Mouse (Mus musculus): ENCODE data around the gene Srebf1. TPM values are rescaled to one million over a fixed set of nuclear protein-coding genes. Genes with fewer than 3 reads are reported as not detected.

Srebf1 gene
- polyA plus RNA-seq, 1 experiment from 2014 or later, result 60.0 TPM

- WGBS, result 69% methylated on average over 6 of the region's 6 CpGs
- no peak for ATAC-seq (replicated peaks; ENCODE audit: low FRiP score)
- H3K4me1 ChIP-seq, result peaks cover 83% of the 10 kb centered on the region
Observed at GRCm38 (mm10) chr11:60213266-60213665, 9.1 kb downstream of the Srebf1 start.

GRCm38 (mm10) chr11:60211761-60212160 is 10.6 kb downstream of the Srebf1 start:
- Histone ChIP-seq H3K27ac (no peak overlapping the region), H3K4me2 (no peak overlapping the region), H3K9me3 (replicated peaks) (no peaks in the 10 kb centered on the region), H3K36me3 (peaks cover 3% of the 10 kb centered on the region), H3K9ac (no peak overlapping the region), H3K4me3 (replicated peaks) (no peak overlapping the region), H3K27me3 (no peaks in the 10 kb centered on the region), H3K4me1 (peaks cover 86% of the 10 kb centered on the region)
- ATAC-seq (replicated peaks; ENCODE audit: low FRiP score), result no peak
- 47% methylated on average over 12 of the region's 12 CpGs for WGBS

More at GRCm38 (mm10) chr11:60213266-60213665, 9.1 kb downstream of the Srebf1 start:
- Histone ChIP-seq H3K27me3 (no peaks in the 10 kb centered on the region), H3K9ac (0 out of 2 replicates have a peak overlapping the region, but pooled peaks have one; percentile 2), H3K4me2 (no peak overlapping the region), H3K4me3 (replicated peaks) (no peak overlapping the region), H3K36me3 (peaks cover 8% of the 10 kb centered on the region), H3K27ac (no peak overlapping the region), H3K9me3 (replicated peaks) (no peaks in the 10 kb centered on the region)

GRCm38 (mm10) chr11:60211152-60211551 is 11.2 kb downstream of the Srebf1 start:
- WGBS, result 56% methylated on average over 3 of the region's 3 CpGs
- peaks cover 86% of the 10 kb centered on the region for H3K4me1 ChIP-seq
- peak overlapping the region; percentile 40 for H3K9ac ChIP-seq
- peak overlapping the region; percentile 83; the same call in 1 of the 2 replicates for H3K27ac ChIP-seq
- ATAC-seq (replicated peaks; ENCODE audit: low FRiP score), result no peak
- no peak overlapping the region; the same call in 1 of the 2 replicates for H3K4me3 ChIP-seq (replicated peaks)
- peak overlapping the region; percentile 78; the same call in 1 of the 2 replicates for H3K4me2 ChIP-seq
- no peaks in the 10 kb centered on the region for H3K27me3 ChIP-seq
- H3K9me3 ChIP-seq (replicated peaks), result no peaks in the 10 kb centered on the region
- H3K36me3 ChIP-seq, result peaks cover 9% of the 10 kb centered on the region

GRCm38 (mm10) chr11:60210305-60210724 is 12.1 kb downstream of the Srebf1 start:
- Histone ChIP-seq H3K9me3 (replicated peaks) (no peaks in the 10 kb centered on the region), H3K4me2 (peak overlapping the region; percentile 78), H3K9ac (peak overlapping the region; percentile 40), H3K27ac (peak overlapping the region; percentile 83), H3K4me1 (peaks cover 80% of the 10 kb centered on the region), H3K36me3 (peaks cover 18% of the 10 kb centered on the region), H3K27me3 (no peaks in the 10 kb centered on the region), H3K4me3 (replicated peaks) (peak overlapping the region; percentile 49)
- WGBS, result 0% methylated on average over 47 of the region's 47 CpGs
- ATAC-seq (replicated peaks; ENCODE audit: low FRiP score), result peak; percentile 90

GRCm38 (mm10) chr11:60209933-60210249 is 12.5 kb downstream of the Srebf1 start:
- H3K4me3 ChIP-seq (replicated peaks), result peak overlapping the region; percentile 49
- H3K27ac ChIP-seq, result peak overlapping the region; percentile 83
- H3K36me3 ChIP-seq, result peaks cover 22% of the 10 kb centered on the region
- peaks cover 79% of the 10 kb centered on the region for H3K4me1 ChIP-seq
- no peak for ATAC-seq (replicated peaks; ENCODE audit: low FRiP score)
- WGBS, result 0% methylated on average over 2 of the region's 2 CpGs
- peak overlapping the region; percentile 78 for H3K4me2 ChIP-seq
- peak overlapping the region; percentile 40 for H3K9ac ChIP-seq
- no peaks in the 10 kb centered on the region for H3K27me3 ChIP-seq
- H3K9me3 ChIP-seq (replicated peaks), result no peaks in the 10 kb centered on the region

- Histone ChIP-seq H3K27me3 (no peaks in the 10 kb centered on the region), H3K4me3 (replicated peaks) (peak overlapping the region; percentile 49), H3K27ac (peak overlapping the region; percentile 83), H3K4me2 (peak overlapping the region; percentile 78), H3K9ac (peak overlapping the region; percentile 40), H3K9me3 (replicated peaks) (no peaks in the 10 kb centered on the region), H3K36me3 (peaks cover 27% of the 10 kb centered on the region), H3K4me1 (peaks cover 79% of the 10 kb centered on the region)
- 0 out of 2 replicates have a peak, but pooled peaks have one; percentile 19 for ATAC-seq (replicated peaks; ENCODE audit: low FRiP score)
- 31% methylated on average over 7 of the region's 7 CpGs for WGBS
Observed at GRCm38 (mm10) chr11:60209217-60209932, 13.0 kb downstream of the Srebf1 start.

- Histone ChIP-seq H3K9ac (peak overlapping the region; percentile 40), H3K4me1 (peaks cover 77% of the 10 kb centered on the region), H3K4me2 (peak overlapping the region; percentile 78), H3K27ac (peak overlapping the region; percentile 83), H3K9me3 (replicated peaks) (no peaks in the 10 kb centered on the region), H3K36me3 (peaks cover 34% of the 10 kb centered on the region), H3K27me3 (no peaks in the 10 kb centered on the region), H3K4me3 (replicated peaks) (peak overlapping the region; percentile 49)
- no peak for ATAC-seq (replicated peaks; ENCODE audit: low FRiP score)
- WGBS, result 43% methylated on average over 4 of the region's 4 CpGs
Observed at GRCm38 (mm10) chr11:60208712-60209111, 13.7 kb downstream of the Srebf1 start.

- no peak for ATAC-seq (replicated peaks; ENCODE audit: low FRiP score)
- WGBS, result 58% methylated on average over 6 of the region's 6 CpGs
- H3K9ac ChIP-seq, result peak overlapping the region; percentile 40; the same call in 1 of the 2 replicates
- H3K9me3 ChIP-seq (replicated peaks), result no peaks in the 10 kb centered on the region
- no peaks in the 10 kb centered on the region for H3K27me3 ChIP-seq
- peaks cover 39% of the 10 kb centered on the region for H3K36me3 ChIP-seq
- H3K4me3 ChIP-seq (replicated peaks), result peak overlapping the region; percentile 49; the same call in 1 of the 2 replicates
- H3K4me1 ChIP-seq, result peaks cover 72% of the 10 kb centered on the region
- H3K4me2 ChIP-seq, result peak overlapping the region; percentile 78
- H3K27ac ChIP-seq, result peak overlapping the region; percentile 83
Observed at GRCm38 (mm10) chr11:60208201-60208600, 14.2 kb downstream of the Srebf1 start.

GRCm38 (mm10) chr11:60206207-60206606 is 16.2 kb downstream of the Srebf1 start:
- Histone ChIP-seq H3K9ac (no peak overlapping the region), H3K4me2 (no peak overlapping the region), H3K4me3 (replicated peaks) (no peak overlapping the region), H3K4me1 (peaks cover 52% of the 10 kb centered on the region), H3K9me3 (replicated peaks) (no peaks in the 10 kb centered on the region), H3K36me3 (peaks cover 59% of the 10 kb centered on the region), H3K27me3 (no peaks in the 10 kb centered on the region), H3K27ac (no peak overlapping the region)
- 55% methylated on average over 5 of the region's 5 CpGs for WGBS
- ATAC-seq (replicated peaks; ENCODE audit: low FRiP score), result no peak

- Histone ChIP-seq H3K27me3 (no peaks in the 10 kb centered on the region), H3K9ac (no peak overlapping the region), H3K36me3 (peaks cover 71% of the 10 kb centered on the region), H3K27ac (no peak overlapping the region), H3K9me3 (replicated peaks) (no peaks in the 10 kb centered on the region), H3K4me1 (peaks cover 48% of the 10 kb centered on the region), H3K4me2 (no peak overlapping the region), H3K4me3 (replicated peaks) (no peak overlapping the region)
- WGBS, result 84% methylated on average over 12 of the region's 12 CpGs
- ATAC-seq (replicated peaks; ENCODE audit: low FRiP score), result no peak
Observed at GRCm38 (mm10) chr11:60205026-60205425, 17.4 kb downstream of the Srebf1 start.

- Histone ChIP-seq H3K9ac (no peak overlapping the region), H3K9me3 (replicated peaks) (no peaks in the 10 kb centered on the region), H3K36me3 (peaks cover 88% of the 10 kb centered on the region), H3K4me3 (replicated peaks) (no peak overlapping the region), H3K4me1 (peaks cover 31% of the 10 kb centered on the region), H3K27me3 (no peaks in the 10 kb centered on the region), H3K4me2 (no peak overlapping the region), H3K27ac (no peak overlapping the region)
- 90% methylated on average over 26 of the region's 26 CpGs for WGBS
- ATAC-seq (replicated peaks; ENCODE audit: low FRiP score), result no peak
Observed at GRCm38 (mm10) chr11:60202710-60203638, 19.4 kb downstream of the Srebf1 start.

GRCm38 (mm10) chr11:60200384-60200783 is 22.0 kb downstream of the Srebf1 start:
- WGBS, result 75% methylated on average over 11 of the region's 11 CpGs

More at GRCm38 (mm10) chr11:60200384-60200783, 22.0 kb downstream of the Srebf1 start:
- Histone ChIP-seq H3K4me3 (replicated peaks) (no peak overlapping the region), H3K27ac (peak overlapping the region; percentile 49; the same call in 1 of the 2 replicates), H3K36me3 (peaks cover 96% of the 10 kb centered on the region), H3K27me3 (no peaks in the 10 kb centered on the region), H3K9me3 (replicated peaks) (no peaks in the 10 kb centered on the region), H3K4me2 (no peak overlapping the region), H3K4me1 (peaks cover 11% of the 10 kb centered on the region), H3K9ac (no peak overlapping the region)
- ATAC-seq (replicated peaks; ENCODE audit: low FRiP score), result no peak

Measured in kidney, embryonic 15.5 days (tissue).